Mouse (Mus musculus): ENCODE measurements at regions not wholly inside any gene's neighbourhood (a gene's known extent, or its start where the extent isn't known, plus 50 kb on each side); places are given as distances from the start of the nearest gene placed in this dataset.
A peak's percentile ranks its signal among the peaks of the same experiment; 100 is the strongest.

DNA sequence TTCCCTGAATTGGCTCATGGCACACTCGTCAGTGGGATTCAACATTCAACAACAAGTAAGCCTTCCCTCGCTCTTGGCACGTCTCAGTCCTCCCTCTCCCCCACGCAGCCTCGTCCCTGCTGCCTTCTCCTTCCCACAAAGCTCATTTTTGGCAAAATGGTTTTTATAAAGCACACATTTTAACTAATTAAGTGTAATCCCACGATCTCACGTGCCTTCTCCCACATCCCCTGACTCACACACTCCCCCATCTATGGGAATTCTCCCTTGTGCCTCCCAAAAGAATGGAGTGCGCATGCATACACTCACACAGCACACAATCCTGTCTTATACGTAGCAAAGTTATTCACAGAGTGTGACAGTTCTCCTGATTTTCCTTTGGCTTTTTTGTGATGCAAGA is 288.5 kb downstream of the Cd83 start:
- H3K4me1 ChIP-seq (ENCODE audit: control insufficient read depth, insufficient read depth, low read length): peaks cover 3% of the 10 kb centered on the region
- no peak overlapping the region for H3K4me3 ChIP-seq (ENCODE audit: insufficient read depth, low read length)
- 0 out of 2 replicates have a peak overlapping the region, but pooled peaks have one; percentile 24 for H3K27ac ChIP-seq (ENCODE audit: insufficient read depth, low read length)
- TF ChIP-seq CTCF (IDR thresholded peaks at IDR 0.05; ENCODE audit: extremely low read depth, insufficient read depth, low read length): no peak
- TF ChIP-seq POLR2A (IDR thresholded peaks at IDR 0.05; ENCODE audit: extremely low read depth, insufficient read depth, low read length): no peak

- Histone ChIP-seq H3K27ac (ENCODE audit: insufficient read depth, low read length) (no peak overlapping the region), H3K4me1 (ENCODE audit: control insufficient read depth, insufficient read depth, low read length) (peaks cover 3% of the 10 kb centered on the region), H3K4me3 (ENCODE audit: insufficient read depth, low read length) (no peak overlapping the region)
- no peak for TF ChIP-seq CTCF (IDR thresholded peaks at IDR 0.05; ENCODE audit: extremely low read depth, insufficient read depth, low read length)
- TF ChIP-seq POLR2A (IDR thresholded peaks at IDR 0.05; ENCODE audit: extremely low read depth, insufficient read depth, low read length): no peak
Observed at GRCm38 (mm10) chr13:44074172-44074571, 289.6 kb downstream of the Cd83 start.

GRCm38 (mm10) chr13:44077022-44077421 is 292.4 kb downstream of the Cd83 start:
- H3K4me3 ChIP-seq (ENCODE audit: insufficient read depth, low read length): no peak overlapping the region
- H3K27ac ChIP-seq (ENCODE audit: insufficient read depth, low read length): no peak overlapping the region
- TF ChIP-seq CTCF (IDR thresholded peaks at IDR 0.05; ENCODE audit: extremely low read depth, insufficient read depth, low read length): no peak
- no peak for TF ChIP-seq POLR2A (IDR thresholded peaks at IDR 0.05; ENCODE audit: extremely low read depth, insufficient read depth, low read length)
- H3K4me1 ChIP-seq (ENCODE audit: control insufficient read depth, insufficient read depth, low read length): peaks cover 3% of the 10 kb centered on the region

GRCm38 (mm10) chr13:44085621-44086510 is 301.3 kb downstream of the Cd83 start:
- H3K4me1 ChIP-seq (ENCODE audit: control insufficient read depth, insufficient read depth, low read length): peaks cover 1% of the 10 kb centered on the region
- no peak overlapping the region for H3K4me3 ChIP-seq (ENCODE audit: insufficient read depth, low read length)
- no peak overlapping the region for H3K27ac ChIP-seq (ENCODE audit: insufficient read depth, low read length)
- TF ChIP-seq POLR2A (IDR thresholded peaks at IDR 0.05; ENCODE audit: extremely low read depth, insufficient read depth, low read length) (no peak), CTCF (IDR thresholded peaks at IDR 0.05; ENCODE audit: extremely low read depth, insufficient read depth, low read length) (no peak)

DNA sequence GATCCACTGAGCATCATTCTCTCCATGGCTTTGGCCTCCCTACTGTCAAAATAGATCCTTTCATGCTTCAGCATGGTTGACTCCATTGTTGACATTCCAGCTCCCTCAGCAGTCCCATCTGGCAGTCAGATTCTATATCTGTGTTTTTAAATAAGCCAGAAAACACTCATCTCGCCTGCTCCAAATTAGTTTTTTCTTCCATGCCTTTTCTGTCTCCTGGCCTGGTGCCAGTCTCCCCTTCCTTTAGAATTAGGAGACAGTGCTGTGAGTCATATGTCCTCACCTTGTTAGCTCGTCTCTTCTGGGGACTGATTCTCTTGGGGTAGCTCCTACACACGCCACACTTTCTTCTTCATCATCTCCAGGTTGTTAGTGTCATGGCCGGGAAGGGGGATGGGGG is 302.2 kb downstream of the Cd83 start:
- H3K4me1 ChIP-seq (ENCODE audit: control insufficient read depth, insufficient read depth, low read length): peaks cover 1% of the 10 kb centered on the region
- TF ChIP-seq POLR2A (IDR thresholded peaks at IDR 0.05; ENCODE audit: extremely low read depth, insufficient read depth, low read length) (no peak), CTCF (IDR thresholded peaks at IDR 0.05; ENCODE audit: extremely low read depth, insufficient read depth, low read length) (no peak)
- H3K4me3 ChIP-seq (ENCODE audit: insufficient read depth, low read length): no peak overlapping the region
- H3K27ac ChIP-seq (ENCODE audit: insufficient read depth, low read length): no peak overlapping the region

GRCm38 (mm10) chr13:44097141-44097540 is 312.6 kb downstream of the Cd83 start:
- no peak for TF ChIP-seq POLR2A (IDR thresholded peaks at IDR 0.05; ENCODE audit: extremely low read depth, insufficient read depth, low read length)
- TF ChIP-seq CTCF (IDR thresholded peaks at IDR 0.05; ENCODE audit: extremely low read depth, insufficient read depth, low read length): no peak
- no peak overlapping the region for H3K4me3 ChIP-seq (ENCODE audit: insufficient read depth, low read length)
- no peak overlapping the region for H3K27ac ChIP-seq (ENCODE audit: insufficient read depth, low read length)
- H3K4me1 ChIP-seq (ENCODE audit: control insufficient read depth, insufficient read depth, low read length): peaks cover 3% of the 10 kb centered on the region; the same call in 1 of the 2 replicates

- H3K4me1 ChIP-seq (ENCODE audit: control insufficient read depth, insufficient read depth, low read length): peaks cover 3% of the 10 kb centered on the region; the same call in 1 of the 2 replicates
- TF ChIP-seq CTCF (IDR thresholded peaks at IDR 0.05; ENCODE audit: extremely low read depth, insufficient read depth, low read length) (no peak), POLR2A (IDR thresholded peaks at IDR 0.05; ENCODE audit: extremely low read depth, insufficient read depth, low read length) (no peak)
- no peak overlapping the region for H3K4me3 ChIP-seq (ENCODE audit: insufficient read depth, low read length)
- no peak overlapping the region for H3K27ac ChIP-seq (ENCODE audit: insufficient read depth, low read length)
Observed at GRCm38 (mm10) chr13:44099511-44099910, 314.9 kb downstream of the Cd83 start.

- TF ChIP-seq POLR2A (IDR thresholded peaks at IDR 0.05; ENCODE audit: extremely low read depth, insufficient read depth, low read length) (no peak), CTCF (IDR thresholded peaks at IDR 0.05; ENCODE audit: extremely low read depth, insufficient read depth, low read length) (no peak)
- Histone ChIP-seq H3K4me1 (ENCODE audit: control insufficient read depth, insufficient read depth, low read length) (peaks cover 3% of the 10 kb centered on the region; the same call in 1 of the 2 replicates), H3K27ac (ENCODE audit: insufficient read depth, low read length) (no peak overlapping the region), H3K4me3 (ENCODE audit: insufficient read depth, low read length) (no peak overlapping the region)
Observed at GRCm38 (mm10) chr13:44100125-44101067, 315.8 kb downstream of the Cd83 start.

DNA sequence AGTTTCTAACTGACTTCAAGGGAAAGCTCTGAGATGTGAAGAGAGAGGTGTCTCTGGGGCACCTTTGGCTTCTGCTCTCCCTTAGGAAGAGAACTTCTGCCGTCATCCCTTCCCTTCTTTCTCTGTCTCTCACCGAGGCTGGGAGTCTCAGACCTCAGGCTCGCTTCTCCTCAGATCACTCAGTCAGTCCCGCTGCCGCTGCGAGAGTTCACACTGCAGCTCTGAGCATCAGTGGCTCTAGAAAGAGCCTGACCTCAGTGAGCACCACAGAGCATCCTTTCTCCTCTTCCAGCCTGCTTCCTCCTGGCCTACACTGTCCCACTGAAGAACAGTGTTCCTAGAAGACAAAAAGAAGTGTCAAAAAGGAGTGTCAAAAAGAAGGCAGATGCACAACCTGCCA is 316.6 kb downstream of the Cd83 start:
- Histone ChIP-seq H3K4me1 (ENCODE audit: control insufficient read depth, insufficient read depth, low read length) (peaks cover 3% of the 10 kb centered on the region; the same call in 1 of the 2 replicates), H3K27ac (ENCODE audit: insufficient read depth, low read length) (no peak overlapping the region), H3K4me3 (ENCODE audit: insufficient read depth, low read length) (no peak overlapping the region)
- TF ChIP-seq CTCF (IDR thresholded peaks at IDR 0.05; ENCODE audit: extremely low read depth, insufficient read depth, low read length) (no peak), POLR2A (IDR thresholded peaks at IDR 0.05; ENCODE audit: extremely low read depth, insufficient read depth, low read length) (no peak)
